Mouse (Mus musculus) heart, postnatal 10 days (tissue): ENCODE results near the gene Chaf1a. TPM values are rescaled to one million over a fixed set of nuclear protein-coding genes. Genes with fewer than 3 reads are reported as not detected.
"Not testable (repeated sequence)": the region's sequence is repeated elsewhere in the genome, so short reads cannot be mapped to it uniquely, and the experiment has no call there.

Experiments
- DNase-seq, 2 experiments: peaks; one replicate each; pipeline ENCODE4 v3.0.0; 2021
- intact Hi-C: fragments of 180-260 bp; cut with DNase I; formaldehyde crosslinking; loops from one replicate; pipeline ENCODE4 v1.15.1; 2025
- total RNA-seq, 2 experiments: library from RNA; stranded (reverse); gene quantifications; 2 replicates each; pipeline ENCODE4 v1.2.3; 2021

The Chaf1a gene
- total RNA-seq, 2 experiments from 2014 or later: 5.2 to 6.3 TPM

- intact Hi-C loops: no loop called here
- peak; percentile 100 for DNase-seq
Measured at GRCm38 (mm10) chr17:56078880-56079795, 38.9 kb downstream of the Chaf1a start, which contains the start of gene Hdgfl2. Gene Hdgfl2 (plus strand): TSS chr17:56079634.

- peak in 1 of 2 experiments; percentile 26 for DNase-seq
- intact Hi-C loops: loop anchor here (10.0 kb wide), 1 partner anchor 515 kb away; no protein-coding TSS in a partner anchor
Measured at GRCm38 (mm10) chr17:56079921-56080320, 39.7 kb downstream of the Chaf1a start.

GRCm38 (mm10) chr17:56080781-56081585, 40.7 kb downstream of the Chaf1a start:
- intact Hi-C loops: loop anchor here (10.0 kb wide), 1 partner anchor 514 kb away; no protein-coding TSS in a partner anchor
- peak; percentile 35 to 59 for DNase-seq

GRCm38 (mm10) chr17:56092312-56092711, 52.1 kb downstream of the Chaf1a start:
- DNase-seq: no peak
- intact Hi-C loops: no loop called here

- DNase-seq: no peak
- intact Hi-C loops: no loop called here
Measured at GRCm38 (mm10) chr17:56092794-56093193, 52.6 kb downstream of the Chaf1a start.

- DNase-seq: no peak
- intact Hi-C loops: no loop called here
Measured at GRCm38 (mm10) chr17:56096883-56097282, 56.6 kb downstream of the Chaf1a start.

GRCm38 (mm10) chr17:56098180-56098579, 57.9 kb downstream of the Chaf1a start:
- no peak for DNase-seq
- intact Hi-C loops: no loop called here

GRCm38 (mm10) chr17:56098711-56099572, 58.7 kb downstream of the Chaf1a start:
- peak in 1 of 2 experiments; percentile 38 for DNase-seq
- intact Hi-C loops: no loop called here

GRCm38 (mm10) chr17:56100811-56101210, 60.6 kb downstream of the Chaf1a start:
- intact Hi-C loops: no loop called here
- peak in 1 of 2 experiments; percentile 43 for DNase-seq

GRCm38 (mm10) chr17:56102158-56102557, 61.9 kb downstream of the Chaf1a start:
- DNase-seq: no peak
- intact Hi-C loops: no loop called here

GRCm38 (mm10) chr17:56102927-56103326, 62.7 kb downstream of the Chaf1a start:
- DNase-seq: no peak
- intact Hi-C loops: no loop called here

- intact Hi-C loops: no loop called here
- DNase-seq: no peak
Measured at GRCm38 (mm10) chr17:56103465-56104285, 63.4 kb downstream of the Chaf1a start.

GRCm38 (mm10) chr17:56104821-56105220, 64.6 kb downstream of the Chaf1a start:
- intact Hi-C loops, DNase-seq: not testable (repeated sequence)

- DNase-seq, intact Hi-C loops: not testable (repeated sequence)
Measured at GRCm38 (mm10) chr17:56106436-56106835, 66.2 kb downstream of the Chaf1a start.

- intact Hi-C loops: no loop called here
- no peak for DNase-seq
Measured at GRCm38 (mm10) chr17:56106981-56107380, 66.7 kb downstream of the Chaf1a start.

GRCm38 (mm10) chr17:56107736-56108135, 67.5 kb downstream of the Chaf1a start:
- intact Hi-C loops: no loop called here
- no peak for DNase-seq

GRCm38 (mm10) chr17:56108334-56109044, 68.2 kb downstream of the Chaf1a start:
- DNase-seq: peak; percentile 87 to 92
- intact Hi-C loops: no loop called here

- DNase-seq: peak; percentile 80 to 85
- intact Hi-C loops: no loop called here
Measured at GRCm38 (mm10) chr17:56109219-56110051, 69.2 kb downstream of the Chaf1a start, which contains the start of gene Plin4. Gene Plin4 (minus strand): TSS chr17:56109803.
